Mouse (Mus musculus) kidney, postnatal 14 days (tissue): ENCODE measurements around the gene Zic5.

ENCODE experiments used
- DNase-seq: peaks from one replicate; pipeline ENCODE4 v3.0.0; 2022; ENCODE audit warnings: mixed read lengths

Gene Zic5

GRCm38 (mm10) chr14:122479461-122480109 lies 14.1 kb upstream of the Zic5 start:
- no peak for DNase-seq

GRCm38 (mm10) chr14:122478574-122479011 lies 13.1 kb upstream of the Zic5 start:
- no peak for DNase-seq

- DNase-seq = no peak
These were observed 12.6 kb upstream of the Zic5 start for GRCm38 (mm10) chr14:122477971-122478573.

- no peak for DNase-seq
These were observed 11.8 kb upstream of the Zic5 start for GRCm38 (mm10) chr14:122477261-122477671.

GRCm38 (mm10) chr14:122476822-122477215 lies 11.3 kb upstream of the Zic5 start:
- DNase-seq = no peak

GRCm38 (mm10) chr14:122476041-122476821 lies 10.8 kb upstream of the Zic5 start:
- DNase-seq = no peak

- DNase-seq = no peak
These were observed 10.1 kb upstream of the Zic5 start for GRCm38 (mm10) chr14:122475557-122476040.

GRCm38 (mm10) chr14:122474891-122475556 lies 9.5 kb upstream of the Zic5 start, which contains the start of gene Zic2:
Zic2 (plus strand) TSS chr14:122475435.
- DNase-seq = no peak

- DNase-seq = no peak
These were observed 8.8 kb upstream of the Zic5 start for GRCm38 (mm10) chr14:122474041-122474890.

- DNase-seq = no peak
These were observed 7.8 kb upstream of the Zic5 start for GRCm38 (mm10) chr14:122473211-122473751.

GRCm38 (mm10) chr14:122472647-122473046 lies 7.2 kb upstream of the Zic5 start:
- DNase-seq = no peak

GRCm38 (mm10) chr14:122472161-122472560 lies 6.7 kb upstream of the Zic5 start:
- no peak for DNase-seq

- DNase-seq = no peak
These were observed 6.1 kb upstream of the Zic5 start for GRCm38 (mm10) chr14:122471449-122472085.

GRCm38 (mm10) chr14:122468971-122469755 lies 3.7 kb upstream of the Zic5 start:
- no peak for DNase-seq

- DNase-seq = no peak
These were observed 2.7 kb upstream of the Zic5 start for GRCm38 (mm10) chr14:122467926-122468841.

- no peak for DNase-seq
These were observed 1.4 kb upstream of the Zic5 start for GRCm38 (mm10) chr14:122466756-122467362.

- no peak for DNase-seq
These were observed 534 bp upstream of the Zic5 start for GRCm38 (mm10) chr14:122465931-122466490.

- no peak for DNase-seq
These were observed 1.1 kb downstream of the Zic5 start for GRCm38 (mm10) chr14:122464351-122464762.
